Comparison of ENCODE assay signal across 14 mouse cellular contexts in genomic region chr3:19751946-19752345, GRCm38 (mm10).
"Had no signal": no experiment of that assay in that cellular context is flagged by ENCODE, and none has a peak within 500 bp of the region (broad histone marks: within the 10 kb centered on the region; RNA-seq: fewer than 3 reads in every experiment).

No protein-coding gene starts in this region.

- DNase-seq: lung, adult 18-20 months; lung, embryonic 14.5 days; lung, postnatal 10 days; lung, postnatal 4 days; midbrain, embryonic 14.5 days; retina, postnatal 1 day; right cerebral cortex, adult 18-20 months; right cerebral cortex, postnatal 25 days; right cerebral cortex, postnatal 4 days; spleen, adult 18-20 months; thymus, adult 18-20 months; thymus, postnatal 25 days; thymus, postnatal 4 days had no signal

- ATAC-seq: midbrain, embryonic 16.5 days had no signal
